Mouse (Mus musculus): Measurements from ENCODE around the gene Crybb2.

DNA sequence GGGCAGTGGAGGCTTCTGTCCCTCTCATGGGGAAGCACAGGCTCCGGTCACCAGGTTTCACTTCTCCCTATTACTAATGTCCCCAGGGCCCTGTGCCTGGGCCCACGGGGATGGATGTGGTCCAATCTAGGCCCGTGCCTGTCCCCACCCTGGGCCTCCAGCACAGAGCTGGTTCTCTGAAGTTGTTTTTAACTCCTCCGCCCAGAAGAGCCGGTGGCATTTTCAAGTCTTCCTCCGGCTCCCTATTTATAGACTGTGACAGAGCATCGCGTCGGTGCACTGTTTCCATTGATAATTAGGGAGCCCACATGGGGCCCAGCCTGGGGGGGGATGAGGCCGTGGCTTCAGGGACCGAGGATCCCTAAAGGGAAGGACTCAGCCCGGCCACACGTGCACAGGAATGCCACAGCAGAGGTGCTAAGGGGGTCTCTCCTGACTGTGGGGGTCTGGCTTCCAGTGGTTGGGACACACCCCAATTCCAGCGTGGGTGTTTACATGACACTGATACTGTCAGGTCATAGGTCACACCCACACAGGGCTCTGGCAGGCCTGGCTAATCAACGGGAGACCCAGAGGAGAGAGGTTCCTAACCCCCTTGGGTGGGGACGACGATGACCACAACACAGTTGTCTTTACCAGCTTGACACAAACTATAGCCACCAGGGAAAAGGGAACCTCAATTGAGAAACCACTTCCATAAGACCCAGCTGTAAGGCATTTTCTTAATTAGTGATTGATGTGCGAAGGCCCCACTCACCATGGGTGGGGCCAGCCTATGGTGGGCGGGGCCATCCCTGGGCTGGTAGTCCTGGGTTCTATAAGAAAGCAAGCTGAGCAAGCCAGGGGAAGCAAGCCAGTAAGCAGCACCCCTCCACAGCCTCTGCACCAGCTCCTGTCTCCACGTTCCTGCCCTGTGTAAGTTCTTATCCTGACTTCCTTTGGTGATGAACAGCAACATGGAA lies 44.6 kb upstream of the Crybb2 start:
- TF ChIP-seq MAFK (IDR thresholded peaks at IDR 0.05; ENCODE audit: insufficient read depth, low read depth, low read length) (no peak), CHD2 (IDR thresholded peaks at IDR 0.05; ENCODE audit: low read depth, low read length) (no peak), ZC3H11A (IDR thresholded peaks at IDR 0.05; ENCODE audit: borderline replicate concordance, low read depth, low read length) (no peak)

Data from ES-E14 (cell line).